9 mouse cellular contexts compared by ENCODE assay signal in the genomic region with DNA sequence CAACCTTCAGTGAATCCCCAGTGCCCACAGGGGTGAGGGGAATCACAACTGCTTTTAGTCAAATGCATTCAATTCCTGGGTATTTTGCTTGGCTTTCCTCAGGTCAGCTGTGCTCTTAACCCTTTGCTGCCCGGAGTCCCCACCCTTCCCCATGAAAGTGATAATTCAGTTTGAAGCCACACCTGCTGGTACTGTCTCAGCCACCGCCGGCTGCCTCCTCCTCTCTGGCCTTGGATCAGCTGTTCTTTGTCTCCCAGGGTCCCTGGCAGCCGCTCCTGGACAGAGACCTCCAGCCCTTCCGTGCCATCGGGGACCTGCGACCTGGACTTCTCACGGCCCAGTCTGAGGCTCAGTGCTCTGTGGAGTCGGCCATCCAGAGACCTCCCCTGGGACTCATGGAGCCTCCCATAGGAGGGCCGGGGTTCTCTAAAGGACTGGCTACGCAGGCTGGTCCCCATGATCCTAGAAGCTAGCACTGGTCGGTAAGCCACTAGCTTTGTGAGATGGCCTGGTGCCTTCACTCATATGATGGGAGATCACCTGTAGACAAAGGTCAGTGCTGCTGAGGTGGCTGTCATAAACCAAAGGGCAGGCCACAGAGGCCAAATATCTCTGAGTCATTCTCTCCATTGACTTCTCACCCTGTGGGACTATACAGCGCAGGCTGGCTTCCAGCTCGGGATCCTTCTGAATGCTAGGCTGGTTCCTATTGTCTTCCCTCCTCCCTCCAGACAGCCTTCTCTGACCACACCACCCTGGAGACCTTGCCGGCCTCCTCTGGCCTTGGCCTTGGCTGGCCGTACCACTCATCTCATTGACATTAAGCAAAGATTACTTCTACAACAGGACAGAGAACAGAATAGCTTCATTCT. TPM values are rescaled to one million over a fixed set of nuclear protein-coding genes. Genes with fewer than 3 reads are reported as not detected.
DNase-seq lines count a peak whose midpoint lies in the region; ATAC-seq and TF ChIP-seq lines count a peak whose summit lies in the region.
"Had no signal": no experiment of that assay in that cellular context is flagged by ENCODE, and none has a peak within 500 bp of the region (broad histone marks: within the 10 kb centered on the region; RNA-seq: fewer than 3 reads in every experiment).

2010003K11Rik (minus strand) TSS at position 522 of the 872 bp plus-strand sequence.

- no peak for ATAC-seq in midbrain, postnatal 0 days (ENCODE audit: low FRiP score)
- peak; percentile 37 for ATAC-seq in kidney, postnatal 0 days (replicated peaks; ENCODE audit: low FRiP score, low read depth)
- peak; percentile 14; the same call in 1 of the 2 replicates for ATAC-seq in stomach, postnatal 0 days (ENCODE audit: low FRiP score, low TSS enrichment)

- 63% methylated on average over 16 of the region's 16 CpGs for WGBS in midbrain, embryonic 10.5 days
- 53% methylated on average over 16 of the region's 16 CpGs for WGBS in midbrain, postnatal 0 days
- WGBS in kidney, postnatal 0 days: 55% methylated on average over 16 of the region's 16 CpGs
- 61% methylated on average over 16 of the region's 16 CpGs for WGBS in stomach, postnatal 0 days

- no peaks in the 10 kb centered on the region for H3K27me3 ChIP-seq in midbrain, embryonic 10.5 days (ENCODE audit: low read depth, poor library complexity, severe bottlenecking)
- H3K27me3 ChIP-seq in midbrain, postnatal 0 days (ENCODE audit: insufficient read depth, low read length): no peaks in the 10 kb centered on the region
- no peaks in the 10 kb centered on the region for H3K27me3 ChIP-seq in kidney, postnatal 0 days (ENCODE audit: insufficient read depth, low read length)
- H3K27me3 ChIP-seq in stomach, postnatal 0 days (ENCODE audit: control insufficient read depth, insufficient read depth, low read length): no peaks in the 10 kb centered on the region

- no peak within 1 kb of the TSS; the same call in 1 of the 2 replicates for H3K9ac ChIP-seq in midbrain, postnatal 0 days (replicated peaks; ENCODE audit: low read length, poor library complexity, severe bottlenecking)
- no peak within 1 kb of the TSS for H3K9ac ChIP-seq in kidney, postnatal 0 days (ENCODE audit: low read depth, low read length)
- H3K9ac ChIP-seq in stomach, postnatal 0 days (ENCODE audit: low read length): no peak within 1 kb of the TSS

- H3K4me1 ChIP-seq in midbrain, embryonic 10.5 days: peaks cover 21% of the 10 kb centered on the region
- no peaks in the 10 kb centered on the region for H3K4me1 ChIP-seq in midbrain, postnatal 0 days (ENCODE audit: insufficient read depth, low read length)
- no peaks in the 10 kb centered on the region for H3K4me1 ChIP-seq in kidney, postnatal 0 days (replicated peaks; ENCODE audit: insufficient read depth, low read length)
- H3K4me1 ChIP-seq in stomach, postnatal 0 days (replicated peaks; ENCODE audit: control insufficient read depth, insufficient read depth): no peaks in the 10 kb centered on the region

- H3K36me3 ChIP-seq in midbrain, embryonic 10.5 days: no peaks in the 10 kb centered on the region
- no peaks in the 10 kb centered on the region for H3K36me3 ChIP-seq in midbrain, postnatal 0 days (ENCODE audit: insufficient read depth, low read length)
- H3K36me3 ChIP-seq in kidney, postnatal 0 days (ENCODE audit: insufficient read depth, low read length): no peaks in the 10 kb centered on the region
- H3K36me3 ChIP-seq in stomach, postnatal 0 days (ENCODE audit: control insufficient read depth, insufficient read depth, low read length): no peaks in the 10 kb centered on the region

- peak within 1 kb of the TSS; percentile 49; the same call in 1 of the 2 replicates for H3K27ac ChIP-seq in midbrain, embryonic 10.5 days (replicated peaks)
- no peak within 1 kb of the TSS for H3K27ac ChIP-seq in midbrain, postnatal 0 days (ENCODE audit: low read depth, low read length)
- H3K27ac ChIP-seq in kidney, postnatal 0 days: no peak within 1 kb of the TSS
- peak within 1 kb of the TSS; percentile 76 for H3K27ac ChIP-seq in stomach, postnatal 0 days (replicated peaks)

- H3K4me2 ChIP-seq in midbrain, postnatal 0 days (ENCODE audit: low read depth, low read length, poor library complexity, severe bottlenecking): no peak within 1 kb of the TSS
- H3K4me2 ChIP-seq in kidney, postnatal 0 days (ENCODE audit: low read length): 0 out of 2 replicates have a peak within 1 kb of the TSS, but pooled peaks have one; percentile 6
- H3K4me2 ChIP-seq in stomach, postnatal 0 days (replicated peaks; ENCODE audit: low read depth): no peak within 1 kb of the TSS

- H3K9me3 ChIP-seq in midbrain, embryonic 10.5 days (replicated peaks): 0 out of 2 replicates have a peak, but pooled peaks cover under 1% of the 10 kb centered on the region
- H3K9me3 ChIP-seq in midbrain, postnatal 0 days (ENCODE audit: low read length): no peaks in the 10 kb centered on the region
- H3K9me3 ChIP-seq in kidney, postnatal 0 days (replicated peaks; ENCODE audit: low read length): no peaks in the 10 kb centered on the region
- H3K9me3 ChIP-seq in stomach, postnatal 0 days (ENCODE audit: control insufficient read depth, low read length): no peaks in the 10 kb centered on the region

- peak; percentile 26 to 55 for DNase-seq in cerebellum, postnatal 14 days
- no peak for DNase-seq in cerebellum, postnatal 4 days (ENCODE audit: low spot score in 2 of 2)
- DNase-seq in midbrain, embryonic 10.5 days (ENCODE audit: low spot score): no peak
- no peak for DNase-seq in midbrain, postnatal 0 days (ENCODE audit: low spot score)
- DNase-seq in kidney, postnatal 0 days (ENCODE audit: low spot score): no peak
- DNase-seq in stomach, postnatal 0 days (ENCODE audit: low spot score): no peak
- DNase-seq in layer of hippocampus, postnatal 25 days (ENCODE audit: extremely low spot score in 1 of 2, low spot score in 1 of 2): no peak
- DNase-seq in thymus, postnatal 10 days (ENCODE audit: low spot score in 2 of 2): no peak

- TF ChIP-seq EP300 in stomach, postnatal 0 days (optimal IDR thresholded peaks at IDR 0.05): no peak

- no peak for TF ChIP-seq CTCF in midbrain, postnatal 0 days (IDR thresholded peaks at IDR 0.05)
- no peak for TF ChIP-seq CTCF in kidney, postnatal 0 days (IDR thresholded peaks at IDR 0.05; ENCODE audit: low read depth)
- TF ChIP-seq CTCF in stomach, postnatal 0 days (IDR thresholded peaks at IDR 0.05; ENCODE audit: low read depth): no peak

- no peak within 1 kb of the TSS for H3K4me3 ChIP-seq in midbrain, embryonic 10.5 days
- no peak within 1 kb of the TSS for H3K4me3 ChIP-seq in midbrain, postnatal 0 days (ENCODE audit: low read depth, low read length)
- H3K4me3 ChIP-seq in kidney, postnatal 0 days (replicated peaks; ENCODE audit: low read depth, low read length): no peak within 1 kb of the TSS
- H3K4me3 ChIP-seq in stomach, postnatal 0 days (ENCODE audit: low read depth, low read length): no peak within 1 kb of the TSS

RNA-seq across cellular contexts. Expression of gene 2010003K11Rik, which starts in this region (rescaled TPM):
- not detected in 2 replicates for polyA plus RNA-seq in midbrain, embryonic 10.5 days (2016; fragmentation: Nextera tagmentation; extraction: Ambion mirVana)
- not detected in 2 replicates for total RNA-seq in midbrain, postnatal 0 days (2014; rRNA removed)
- polyA plus RNA-seq in midbrain, postnatal 0 days (2015; fragmentation: Nextera tagmentation; extraction: Ambion mirVana): 0.23 TPM in 1 of 2 replicates, not detected in the other
- 0.57 and 0.61 TPM in 2 replicates for polyA plus RNA-seq in kidney, postnatal 0 days (2015; fragmentation: Nextera tagmentation; extraction: Ambion mirVana)
- polyA plus RNA-seq in stomach, postnatal 0 days (2015; fragmentation: Nextera tagmentation; extraction: Ambion mirVana): 0.74 and 1.5 TPM in 2 replicates
- not detected for total RNA-seq in layer of hippocampus, postnatal 25 days (2021)
- polyA plus RNA-seq: C2C12 had no signal

Comparison
In these comparisons a context has a peak if more than half of its experiments do, and no peak if none do; other contexts are left out.
1. DNase-seq: peak in cerebellum, postnatal 14 days (2 of 2); none in cerebellum, postnatal 4 days (0 of 2), midbrain, embryonic 10.5 days (single experiment), midbrain, postnatal 0 days (single experiment), kidney, postnatal 0 days (single experiment), stomach, postnatal 0 days (single experiment), layer of hippocampus, postnatal 25 days (0 of 2) and thymus, postnatal 10 days (0 of 2).
2. H3K27ac ChIP-seq: peak in midbrain, embryonic 10.5 days (single experiment) and stomach, postnatal 0 days (single experiment); none in midbrain, postnatal 0 days (single experiment) and kidney, postnatal 0 days (single experiment).
3. Peak in ATAC-seq and H3K4me2 ChIP-seq in kidney, postnatal 0 days; RNA of the gene not detected or under 1 TPM.